Mouse (Mus musculus) heart, postnatal 0 days (tissue): ENCODE results near the gene Pdpn. TPM values are rescaled to one million over a fixed set of nuclear protein-coding genes. Genes with fewer than 3 reads are reported as not detected.

ENCODE experiments used
- ATAC-seq: fragments of 200-750 bp; cut with Nextera tagmentation; 2 replicates; pipeline ENCODE4 v1.8.0; 2017; ENCODE audit warnings: low read depth, moderate number of reproducible peaks, moderate library complexity; ENCODE audit not compliant: insufficient read depth
- DNase-seq: peaks from one replicate; pipeline ENCODE4 v3.0.0-alpha.2; 2016; ENCODE audit warnings: low spot score
- H3K27ac ChIP-seq: fragments of 300-500 bp; sonication (generic); 2 replicates; pipeline ENCODE4 v1.5.1; 2014; ENCODE audit warnings: low read depth, mild to moderate bottlenecking
- H3K27me3 ChIP-seq: fragments of 300-500 bp; sonication (generic); 2 replicates; pipeline ENCODE4 v1.6.1; 2014; ENCODE audit warnings: low read length, mixed read lengths; ENCODE audit not compliant: control insufficient read depth, insufficient read depth
- H3K36me3 ChIP-seq: fragments of 300-500 bp; sonication (generic); replicated peaks from 2 replicates; pipeline ENCODE4 v1.6.1; 2014; ENCODE audit warnings: low read length, mixed read lengths; ENCODE audit not compliant: control insufficient read depth, insufficient read depth
- H3K4me1 ChIP-seq: fragments of 300-500 bp; sonication (generic); 2 replicates; pipeline ENCODE4 v1.6.1; 2014; ENCODE audit warnings: antibody characterized with exemption; ENCODE audit not compliant: control insufficient read depth, insufficient read depth
- H3K4me2 ChIP-seq: fragments of 300-500 bp; sonication (generic); 2 replicates; pipeline ENCODE4 v1.6.1; 2014; ENCODE audit warnings: low read depth, mild to moderate bottlenecking, low read length, moderate library complexity
- H3K4me3 ChIP-seq: fragments of 300-500 bp; sonication (generic); 2 replicates; pipeline ENCODE4 v1.5.1; 2014; ENCODE audit warnings: low read depth, low read length
- H3K9ac ChIP-seq: fragments of 300-500 bp; sonication (generic); replicated peaks from 2 replicates; pipeline ENCODE4 v1.6.1; 2014; ENCODE audit warnings: low read depth, low read length, mixed read lengths
- H3K9me3 ChIP-seq: fragments of 300-500 bp; sonication (generic); replicated peaks from 2 replicates; pipeline ENCODE4 v1.6.1; 2016; ENCODE audit warnings: low read length; ENCODE audit not compliant: control insufficient read depth
- CTCF ChIP-seq: IDR thresholded peaks from 2 replicates; pipeline ENCODE4 v1.5.1; 2016; ENCODE audit warnings: antibody characterized with exemption, control low read depth, low read depth
- EP300 ChIP-seq: IDR thresholded peaks from 2 replicates; pipeline ENCODE4 v1.6.1; 2016; ENCODE audit warnings: antibody characterized with exemption, low read depth
- WGBS: fragments of 180-500 bp; shearing (Covaris S2); extraction: QIAGEN DNeasy Blood & Tissue Kit; methylation state at CpG from one replicate; pipeline ENCODE4 v1.1.7; 2014; 5-methylcytosine and 5-hydroxymethylcytosine counted together
- polyA plus RNA-seq: library from polyadenylated mRNA; unstranded; fragments of >200 nt; fragmentation: Nextera tagmentation; extraction: Ambion mirVana; gene quantifications from 2 replicates; pipeline ENCODE4 v1.2.1, GENCODE M21; 2015
- total RNA-seq: library from RNA; depleted of rRNA; stranded (reverse); fragments of >200 nt; gene quantifications from 2 replicates; pipeline ENCODE4 v1.2.3, GENCODE M21; 2014; ENCODE audit warnings: low replicate concordance

The Pdpn gene
- total and polyA plus RNA-seq, 2 experiments from 2014 or later = 6.8 to 13.6 TPM

- H3K9ac ChIP-seq = peak overlapping the region; percentile 31; the same call in 1 of the 2 replicates
Measured at GRCm38 (mm10) chr4:143298431-143299315, 691 bp downstream of the Pdpn start.

GRCm38 (mm10) chr4:143297016-143297556 lies 2.3 kb downstream of the Pdpn start:
- no peak for DNase-seq

More at GRCm38 (mm10) chr4:143298431-143299315, 691 bp downstream of the Pdpn start:
- Histone ChIP-seq H3K9me3 (no peaks in the 10 kb centered on the region), H3K4me3 (peak overlapping the region; percentile 53), H3K4me2 (peak overlapping the region; percentile 70), H3K27ac (no peak overlapping the region), H3K36me3 (no peaks in the 10 kb centered on the region), H3K4me1 (0 out of 2 replicates have a peak, but pooled peaks cover 5% of the 10 kb centered on the region), H3K27me3 (0 out of 2 replicates have a peak, but pooled peaks cover 7% of the 10 kb centered on the region)
- 10% methylated on average over 24 of the region's 24 CpGs for WGBS
- DNase-seq = no peak
- TF ChIP-seq EP300 (no peak), CTCF (no peak)
- ATAC-seq = peak; percentile 37; the same call in 1 of the 2 replicates

GRCm38 (mm10) chr4:143296153-143296552 lies 3.2 kb downstream of the Pdpn start:
- TF ChIP-seq EP300 (no peak), CTCF (no peak)
- DNase-seq = no peak
- Histone ChIP-seq H3K4me2 (no peak overlapping the region), H3K9me3 (no peaks in the 10 kb centered on the region), H3K4me3 (no peak overlapping the region), H3K27me3 (0 out of 2 replicates have a peak, but pooled peaks cover 7% of the 10 kb centered on the region), H3K27ac (no peak overlapping the region), H3K9ac (no peak overlapping the region), H3K4me1 (0 out of 2 replicates have a peak, but pooled peaks cover 5% of the 10 kb centered on the region), H3K36me3 (no peaks in the 10 kb centered on the region)
- WGBS = 74% methylated on average over 5 of the region's 5 CpGs
- ATAC-seq = no peak

More at GRCm38 (mm10) chr4:143297016-143297556, 2.3 kb downstream of the Pdpn start:
- H3K27me3 ChIP-seq = 0 out of 2 replicates have a peak, but pooled peaks cover 7% of the 10 kb centered on the region
- no peaks in the 10 kb centered on the region for H3K36me3 ChIP-seq
- 0 out of 2 replicates have a peak, but pooled peaks cover 5% of the 10 kb centered on the region for H3K4me1 ChIP-seq
- TF ChIP-seq EP300 (no peak), CTCF (no peak)
- WGBS = 32% methylated on average over 12 of the region's 12 CpGs
- no peak for ATAC-seq
- H3K27ac ChIP-seq = no peak overlapping the region
- no peaks in the 10 kb centered on the region for H3K9me3 ChIP-seq
- peak overlapping the region; percentile 20 for H3K4me2 ChIP-seq
- H3K9ac ChIP-seq = no peak overlapping the region
- no peak overlapping the region for H3K4me3 ChIP-seq

- H3K9ac ChIP-seq = no peak overlapping the region
- no peak overlapping the region for H3K4me3 ChIP-seq
- H3K4me2 ChIP-seq = no peak overlapping the region
- no peaks in the 10 kb centered on the region for H3K9me3 ChIP-seq
- H3K4me1 ChIP-seq = 0 out of 2 replicates have a peak, but pooled peaks cover 3% of the 10 kb centered on the region
- ATAC-seq = no peak
- H3K36me3 ChIP-seq = no peaks in the 10 kb centered on the region
- no peak for DNase-seq
- WGBS = 65% methylated on average over 6 of the region's 6 CpGs
- no peak for TF ChIP-seq EP300
- 0 out of 2 replicates have a peak, but pooled peaks cover 4% of the 10 kb centered on the region for H3K27me3 ChIP-seq
- H3K27ac ChIP-seq = no peak overlapping the region
Measured at GRCm38 (mm10) chr4:143294324-143294723, 5.0 kb downstream of the Pdpn start.

GRCm38 (mm10) chr4:143288880-143289279 lies 10.5 kb downstream of the Pdpn start:
- 42% methylated on average over 7 of the region's 7 CpGs for WGBS
- no peak for TF ChIP-seq CTCF
- TF ChIP-seq EP300 = no peak
- no peak for DNase-seq

More at GRCm38 (mm10) chr4:143288880-143289279, 10.5 kb downstream of the Pdpn start:
- no peak overlapping the region for H3K4me2 ChIP-seq
- no peak overlapping the region for H3K9ac ChIP-seq
- no peaks in the 10 kb centered on the region for H3K4me1 ChIP-seq
- ATAC-seq = no peak
- no peak overlapping the region for H3K27ac ChIP-seq
- no peaks in the 10 kb centered on the region for H3K36me3 ChIP-seq
- H3K9me3 ChIP-seq = no peaks in the 10 kb centered on the region
- no peak overlapping the region for H3K4me3 ChIP-seq
- H3K27me3 ChIP-seq = no peaks in the 10 kb centered on the region
